Mouse (Mus musculus) frontal cortex, postnatal 14 days (tissue): ENCODE data around the gene Fam76b.

Experiments
- DNase-seq, 2 experiments: peaks; one replicate each; pipeline ENCODE4 v3.0.0; 2022; ENCODE audit warnings: low spot score in 2 of 2

The Fam76b gene

GRCm38 (mm10) chr9:13871631-13872030 lies 44.1 kb downstream of the Fam76b start:
- no peak for DNase-seq

GRCm38 (mm10) chr9:13874359-13874758 lies 46.8 kb downstream of the Fam76b start:
- no peak for DNase-seq

GRCm38 (mm10) chr9:13875340-13875739 lies 47.8 kb downstream of the Fam76b start:
- no peak for DNase-seq

GRCm38 (mm10) chr9:13880761-13881160 lies 53.2 kb downstream of the Fam76b start:
- DNase-seq: no peak

- DNase-seq: no peak
These were observed 55.0 kb downstream of the Fam76b start for GRCm38 (mm10) chr9:13882478-13882877.

GRCm38 (mm10) chr9:13888981-13889380 lies 61.5 kb downstream of the Fam76b start:
- DNase-seq: no peak

- DNase-seq: peak; percentile 64 to 76
These were observed 62.1 kb downstream of the Fam76b start for GRCm38 (mm10) chr9:13889657-13890056.

GRCm38 (mm10) chr9:13890171-13890570 lies 62.7 kb downstream of the Fam76b start:
- DNase-seq: no peak

GRCm38 (mm10) chr9:13891888-13892287 lies 64.4 kb downstream of the Fam76b start:
- DNase-seq: no peak

- DNase-seq: no peak
These were observed 65.5 kb downstream of the Fam76b start for GRCm38 (mm10) chr9:13893044-13893443.

- no peak for DNase-seq
These were observed 67.0 kb downstream of the Fam76b start for GRCm38 (mm10) chr9:13894491-13894890.

GRCm38 (mm10) chr9:13894936-13895335 lies 67.4 kb downstream of the Fam76b start:
- DNase-seq: no peak

GRCm38 (mm10) chr9:13896055-13896454 lies 68.5 kb downstream of the Fam76b start:
- DNase-seq: no peak

- DNase-seq: peak; percentile 36 to 62
These were observed 71.2 kb downstream of the Fam76b start for GRCm38 (mm10) chr9:13898510-13899305.

GRCm38 (mm10) chr9:13902030-13902429 lies 74.5 kb downstream of the Fam76b start:
- DNase-seq: no peak

- DNase-seq: no peak
These were observed 76.7 kb downstream of the Fam76b start for GRCm38 (mm10) chr9:13904091-13904779.
